10 mouse cellular contexts compared by ENCODE assay signal in the genomic region with DNA sequence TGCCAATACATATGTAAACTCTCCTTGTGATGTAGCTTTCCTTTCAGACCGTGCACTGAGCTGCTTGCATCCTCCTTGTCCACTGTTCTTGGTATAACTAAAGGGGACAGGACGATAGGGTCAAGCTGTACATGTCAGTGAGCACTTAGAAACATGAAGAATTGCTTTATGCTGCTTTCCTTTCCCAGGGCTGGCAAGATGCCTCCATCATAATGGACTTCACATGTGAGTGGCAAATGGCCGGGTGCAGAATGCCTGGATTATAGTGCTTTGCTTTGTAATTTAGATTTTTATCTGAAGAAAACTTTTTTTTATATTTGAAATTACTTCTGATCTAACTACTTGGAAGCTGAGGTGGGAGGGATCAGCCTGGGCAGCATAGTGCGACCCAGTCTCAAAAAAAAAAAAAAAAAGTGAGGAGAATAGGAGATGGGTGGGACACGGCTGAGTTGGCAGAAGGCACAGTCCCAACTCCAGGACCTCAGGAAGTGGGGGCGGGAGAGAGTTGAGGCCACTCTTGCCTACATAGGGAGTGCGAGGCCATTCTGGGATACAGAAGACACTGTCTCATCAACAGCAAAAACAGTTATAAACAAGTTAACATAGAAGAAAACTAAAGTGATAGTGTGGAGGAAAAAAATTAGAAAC.
"Had no signal": no experiment of that assay in that cellular context is flagged by ENCODE, and none has a peak within 500 bp of the region (broad histone marks: within the 10 kb centered on the region; RNA-seq: fewer than 3 reads in every experiment).

No protein-coding gene starts in this region.

- H3K27ac ChIP-seq: limb, embryonic 13.5 days; liver, embryonic 14.5 days; midbrain, embryonic 12.5 days; neural tube, embryonic 13.5 days; stomach, embryonic 15.5 days had no signal

- H3K4me2 ChIP-seq: limb, embryonic 13.5 days; midbrain, embryonic 12.5 days; neural tube, embryonic 13.5 days; stomach, embryonic 15.5 days had no signal

- H3K9ac ChIP-seq: limb, embryonic 13.5 days; liver, embryonic 14.5 days; midbrain, embryonic 12.5 days; neural tube, embryonic 13.5 days; stomach, embryonic 15.5 days had no signal

- ATAC-seq: midbrain, embryonic 16.5 days had no signal

- H3K9me3 ChIP-seq: limb, embryonic 13.5 days; midbrain, embryonic 12.5 days; neural tube, embryonic 13.5 days; stomach, embryonic 15.5 days had no signal

- H3K4me1 ChIP-seq: limb, embryonic 13.5 days; midbrain, embryonic 12.5 days; neural tube, embryonic 13.5 days; stomach, embryonic 15.5 days had no signal

- H3K27me3 ChIP-seq: limb, embryonic 13.5 days; midbrain, embryonic 12.5 days; neural tube, embryonic 13.5 days; stomach, embryonic 15.5 days had no signal

- DNase-seq: left cerebral cortex, postnatal 4 days; lung, adult 18-20 months; retina, postnatal 1 day; thymus, postnatal 36 days had no signal

- H3K4me3 ChIP-seq: limb, embryonic 13.5 days; midbrain, embryonic 12.5 days; neural tube, embryonic 13.5 days; stomach, embryonic 15.5 days had no signal

- H3K36me3 ChIP-seq: limb, embryonic 13.5 days; midbrain, embryonic 12.5 days; neural tube, embryonic 13.5 days; stomach, embryonic 15.5 days had no signal
